Mouse (Mus musculus) cortical plate, adult 2 months (tissue): Measurements from ENCODE around the gene 1700003E16Rik.

Source experiments
- CTCF ChIP-seq: fragments of 200-500 bp; IDR thresholded peaks from 2 replicates; pipeline ENCODE4 v1.5.1; 2011; ENCODE audit warnings: mild to moderate bottlenecking, control low read depth, low read length; ENCODE audit not compliant: insufficient read depth; ENCODE audit errors: extremely low read depth
- POLR2A ChIP-seq: fragments of 200-500 bp; IDR thresholded peaks from 2 replicates; pipeline ENCODE4 v1.6.1; 2011; ENCODE audit warnings: mild to moderate bottlenecking, low read length, control low read depth; ENCODE audit not compliant: insufficient read depth; ENCODE audit errors: extremely low read depth

GRCm38 (mm10) chr6:83171063-83171462, 14.9 kb downstream of the 1700003E16Rik start:
- TF ChIP-seq CTCF, result no peak
- no peak for TF ChIP-seq POLR2A
